Mouse (Mus musculus) skeletal muscle tissue, adult 2 months (tissue): ENCODE measurements around the gene Togaram2.
"Not testable (repeated sequence)": the region's sequence is repeated elsewhere in the genome, so short reads cannot be mapped to it uniquely, and the experiment has no call there.

Experiments used
- DNase-seq: peaks from one replicate; pipeline ENCODE4 v3.0.0-alpha.2; 2012; ENCODE audit warnings: low read depth, low spot score

The Togaram2 gene

DNA sequence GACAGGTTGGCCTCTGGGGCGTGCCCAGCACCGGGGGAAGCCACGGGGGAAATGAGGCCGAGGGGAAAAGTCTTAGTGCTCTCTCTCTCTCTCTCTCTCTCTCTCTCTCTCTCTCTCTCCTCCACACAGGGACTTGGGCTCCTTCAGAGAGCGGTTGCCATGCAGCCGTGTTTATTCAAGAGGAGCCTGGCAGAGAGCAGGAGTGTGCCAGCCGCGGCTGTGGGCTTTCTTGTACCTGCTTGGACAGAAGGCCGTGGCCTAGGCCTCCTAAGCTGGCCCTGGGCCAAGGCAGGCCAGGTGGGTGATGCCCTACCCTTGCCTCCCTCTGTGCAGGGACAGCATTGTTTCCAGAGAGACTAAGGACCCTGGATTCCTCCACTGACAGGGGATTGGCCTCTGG lies at the start of gene Togaram2:
Togaram2 (plus strand) TSS at position 170 of the 400 bp plus-strand sequence.
- DNase-seq = no peak

DNA sequence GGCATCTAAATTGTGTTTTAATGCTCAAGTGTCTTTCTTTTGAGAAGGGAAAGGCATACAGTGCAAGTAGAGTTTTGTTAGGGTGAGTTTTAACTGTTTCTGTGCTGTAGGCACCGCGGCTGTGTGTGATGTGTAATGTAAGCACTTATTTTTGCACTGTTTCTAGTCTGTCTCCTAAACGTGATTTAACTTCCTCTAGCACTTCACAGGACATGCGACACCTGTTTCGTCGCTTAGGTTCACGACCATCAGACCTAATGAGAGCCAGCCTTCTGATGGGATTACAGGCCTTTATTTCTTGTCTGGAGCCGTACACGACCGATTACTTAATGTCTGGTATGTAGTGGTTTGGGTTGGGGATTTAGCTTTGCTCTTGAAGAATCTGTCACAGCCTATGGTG lies 41.3 kb upstream of the Togaram2 start:
- no peak for DNase-seq

DNA sequence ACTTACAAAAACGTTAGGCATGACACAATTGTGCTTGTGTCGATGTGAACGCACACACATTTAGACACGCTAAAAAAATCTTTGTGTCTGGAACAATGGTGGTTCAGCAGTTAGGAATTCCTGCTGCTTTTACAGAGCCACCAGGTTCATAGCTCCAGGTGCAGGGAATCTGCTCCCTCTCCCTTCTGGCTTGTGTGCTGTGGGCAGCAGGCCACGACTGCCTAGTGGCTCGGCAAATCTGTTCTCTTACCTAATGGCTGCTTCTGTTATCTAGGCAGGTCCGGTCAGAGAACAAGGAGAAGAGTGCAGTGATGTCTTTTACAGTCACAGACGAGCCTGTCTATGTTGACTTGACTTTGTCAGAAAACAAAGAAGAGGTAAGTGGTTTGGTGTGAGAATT lies 39.7 kb upstream of the Togaram2 start:
- no peak for DNase-seq

- no peak for DNase-seq
Observed at GRCm38 (mm10) chr17:71636786-71637185, 36.3 kb upstream of the Togaram2 start.

DNA sequence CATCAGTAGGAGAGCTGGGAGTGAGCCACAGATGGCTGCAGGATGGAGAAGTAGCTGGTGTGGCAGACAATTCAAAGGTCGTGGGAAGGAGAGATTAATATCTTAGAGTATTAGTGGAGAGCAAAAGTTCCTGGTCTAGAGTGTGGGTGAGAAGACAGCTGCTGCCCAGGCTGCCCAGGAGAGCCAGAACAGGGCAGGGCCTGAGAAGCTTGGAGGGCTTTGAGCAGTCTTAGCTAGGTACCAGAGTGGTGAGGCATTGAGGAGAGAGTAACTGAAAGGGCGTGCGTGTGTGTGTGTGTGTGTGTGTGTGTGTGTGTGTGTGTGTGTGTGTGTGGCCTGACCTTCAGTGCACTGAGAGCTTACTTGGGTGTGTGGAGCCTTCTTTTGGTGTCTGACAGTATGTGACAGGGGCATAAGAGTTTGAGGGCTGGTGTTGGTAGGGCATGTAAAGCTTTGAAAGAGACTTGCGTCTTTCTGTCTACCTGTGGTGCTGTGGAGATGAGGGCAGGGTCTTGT lies 35.3 kb upstream of the Togaram2 start:
- no peak for DNase-seq

- not testable (repeated sequence) for DNase-seq
Observed at GRCm38 (mm10) chr17:71639056-71639455, 34.0 kb upstream of the Togaram2 start.

- no peak for DNase-seq
Observed at GRCm38 (mm10) chr17:71640421-71641085, 32.5 kb upstream of the Togaram2 start.

GRCm38 (mm10) chr17:71642190-71642589 lies 30.9 kb upstream of the Togaram2 start:
- DNase-seq = no peak

DNA sequence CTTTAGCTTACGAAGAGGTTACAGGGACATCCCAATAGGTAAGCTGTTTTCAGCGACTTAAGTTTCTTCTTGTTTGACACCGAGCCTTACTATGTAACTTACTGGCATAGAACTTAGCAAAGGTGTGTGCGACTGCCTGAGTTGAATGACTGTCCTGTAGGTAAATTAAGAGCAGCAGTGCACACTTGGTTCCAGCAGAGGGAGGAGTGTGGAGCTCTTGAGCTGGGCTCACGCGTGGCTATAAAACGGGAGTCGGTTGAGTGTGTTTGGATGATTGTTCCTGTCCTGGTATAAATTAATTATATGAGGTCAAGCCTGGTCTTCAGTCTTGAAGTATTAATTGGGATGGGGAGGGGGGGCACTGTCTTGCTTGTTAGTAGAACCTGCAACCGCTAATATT lies 23.1 kb upstream of the Togaram2 start:
- no peak for DNase-seq

- no peak for DNase-seq
Observed at GRCm38 (mm10) chr17:71652495-71652894, 20.6 kb upstream of the Togaram2 start.

DNA sequence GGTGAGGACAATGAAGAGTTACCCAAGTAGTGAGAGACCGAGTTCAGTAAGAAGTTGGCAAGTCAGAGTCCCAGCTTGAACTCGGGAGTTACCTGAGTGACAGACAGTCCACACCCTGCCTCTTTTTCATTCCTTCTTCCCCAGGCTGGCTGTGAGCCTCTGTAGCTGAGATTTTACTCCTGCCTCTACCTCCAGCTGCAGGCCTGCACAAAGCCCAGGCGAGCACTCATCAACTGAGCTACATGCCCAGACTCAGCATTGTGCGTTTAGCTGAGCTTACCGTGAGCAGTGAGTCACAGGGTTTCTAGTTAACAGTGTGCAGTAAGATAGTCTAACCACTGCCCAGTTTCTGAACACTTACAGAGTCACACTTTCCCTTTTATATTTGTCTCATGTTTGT lies 20.1 kb upstream of the Togaram2 start:
- no peak for DNase-seq

DNA sequence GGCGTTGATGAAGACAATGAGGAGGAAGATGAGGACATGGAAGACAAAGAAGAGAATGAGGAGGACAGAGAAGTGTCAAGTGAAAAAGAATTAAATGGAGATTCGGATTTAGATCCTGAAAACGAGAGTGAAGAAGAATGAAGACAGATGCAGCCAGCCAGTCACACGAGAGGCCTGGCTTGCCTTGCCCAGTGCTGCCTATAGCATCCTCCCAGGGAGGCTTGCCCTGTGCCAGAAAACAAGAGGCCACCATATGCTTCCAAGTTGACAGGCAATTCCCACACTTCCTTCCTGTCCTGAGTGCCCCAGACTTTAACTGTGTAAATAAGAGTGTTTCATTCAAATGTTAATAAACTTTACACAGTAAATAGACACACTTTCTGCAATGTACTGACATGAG lies 15.5 kb upstream of the Togaram2 start:
- no peak for DNase-seq

DNA sequence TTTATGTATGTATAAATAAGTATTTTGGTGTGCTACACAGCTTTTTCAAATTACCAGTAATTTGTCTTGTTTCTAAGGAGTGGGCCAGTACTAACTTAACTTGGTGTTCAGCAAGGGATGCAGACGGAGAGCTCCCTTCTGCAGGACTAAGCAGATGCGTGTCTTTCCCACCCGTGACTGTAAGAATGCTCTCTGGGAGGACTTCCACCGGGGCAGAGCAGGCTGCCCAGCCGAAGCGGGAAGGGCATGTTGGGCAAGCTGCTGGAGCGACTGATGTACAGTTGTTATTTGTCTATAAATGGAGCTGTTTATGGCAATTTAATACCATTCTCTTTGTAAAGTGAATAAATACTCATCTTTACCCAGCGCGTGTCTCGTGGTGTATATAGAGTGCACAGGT lies 14.4 kb upstream of the Togaram2 start:
- DNase-seq = no peak

DNA sequence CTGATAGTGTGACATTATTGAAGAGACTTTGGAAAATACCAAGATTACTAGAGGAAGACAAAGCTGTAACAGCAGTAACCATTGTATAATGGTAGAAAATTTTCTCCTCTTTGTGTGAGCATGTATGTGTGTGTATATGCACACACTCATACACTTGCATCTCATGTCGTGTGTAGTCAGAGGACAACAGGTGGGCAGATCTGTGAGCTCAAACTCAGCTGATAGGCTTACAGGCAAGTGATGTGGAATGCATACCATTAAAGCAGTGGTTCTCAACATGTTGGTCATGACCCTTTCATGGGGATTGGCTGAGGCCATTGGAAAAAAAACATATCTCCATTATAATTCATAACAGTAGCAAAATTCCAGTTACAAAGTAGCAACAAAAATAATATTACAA lies 12.7 kb upstream of the Togaram2 start:
- DNase-seq = no peak

GRCm38 (mm10) chr17:71662751-71663250 lies 10.3 kb upstream of the Togaram2 start:
- peak; percentile 75 for DNase-seq

DNA sequence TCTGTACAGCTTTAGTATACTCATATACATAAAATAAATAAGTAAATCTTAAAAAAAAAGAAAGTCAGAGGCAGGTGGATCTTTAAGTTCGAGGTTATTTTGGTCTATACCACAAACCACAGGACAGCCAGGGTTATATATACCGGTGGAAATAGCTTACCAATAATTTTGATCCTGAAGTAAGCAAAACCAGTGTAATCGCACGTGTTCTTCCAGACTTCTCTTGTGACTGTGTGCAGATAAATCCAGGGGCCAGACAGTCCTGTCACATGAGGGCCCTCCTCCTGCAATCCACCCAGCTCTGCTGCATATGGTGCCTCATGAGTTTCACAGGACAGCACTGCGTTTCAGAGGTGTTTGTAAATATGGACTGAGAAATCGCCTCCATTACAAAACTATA lies 9.6 kb upstream of the Togaram2 start:
- DNase-seq = no peak

DNA sequence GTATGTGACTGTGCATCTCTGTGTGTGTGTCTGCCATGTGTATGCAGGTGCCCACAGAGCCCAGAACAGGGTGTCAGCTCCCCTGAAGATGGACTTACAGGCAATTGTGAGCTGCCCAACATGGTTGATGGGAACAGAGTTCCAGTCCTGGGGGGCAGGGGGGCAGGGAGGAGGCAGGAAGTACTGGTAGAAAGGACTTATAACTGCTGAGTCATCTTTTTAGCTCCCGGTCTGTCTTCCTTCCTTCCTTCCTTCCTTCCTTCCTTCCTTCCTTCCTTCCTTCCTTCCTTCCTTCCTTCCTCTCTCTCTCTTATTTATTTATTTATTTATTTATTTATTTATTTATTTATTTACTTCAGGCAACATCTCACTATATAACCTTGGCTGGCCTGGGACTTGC lies 8.9 kb upstream of the Togaram2 start:
- DNase-seq = no peak

GRCm38 (mm10) chr17:71665201-71665600 lies 7.9 kb upstream of the Togaram2 start:
- DNase-seq = no peak

- DNase-seq = no peak
Observed at GRCm38 (mm10) chr17:71669511-71669910, 3.5 kb upstream of the Togaram2 start.

- no peak for DNase-seq
Observed at GRCm38 (mm10) chr17:71671840-71672546, 1.1 kb upstream of the Togaram2 start.

GRCm38 (mm10) chr17:71673936-71674335 lies 875 bp downstream of the Togaram2 start:
- no peak for DNase-seq

- no peak for DNase-seq
Observed at GRCm38 (mm10) chr17:71674886-71675285, 1.8 kb downstream of the Togaram2 start.

DNA sequence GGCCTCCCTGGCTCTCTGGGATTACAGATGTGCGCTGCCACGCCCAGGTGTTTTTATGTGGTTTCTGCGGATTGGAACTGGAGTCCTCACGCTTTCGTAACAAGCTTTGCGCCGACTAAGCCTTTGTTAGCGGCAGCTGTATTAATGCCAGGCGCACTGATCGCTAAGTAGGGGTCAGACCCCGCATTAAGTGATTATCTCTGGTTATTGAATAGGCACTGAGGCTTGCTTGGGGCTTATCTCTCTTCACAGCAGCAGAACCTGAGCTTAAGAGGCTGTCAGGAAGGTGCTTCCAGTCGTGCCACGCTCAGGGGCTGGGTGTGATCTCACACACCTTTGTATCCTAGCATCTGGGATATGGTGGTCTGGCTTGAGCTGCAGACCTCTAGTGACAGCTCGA lies 8.6 kb downstream of the Togaram2 start:
- no peak for DNase-seq
